22 mouse cellular contexts compared by ENCODE assay signal in the genomic region with DNA sequence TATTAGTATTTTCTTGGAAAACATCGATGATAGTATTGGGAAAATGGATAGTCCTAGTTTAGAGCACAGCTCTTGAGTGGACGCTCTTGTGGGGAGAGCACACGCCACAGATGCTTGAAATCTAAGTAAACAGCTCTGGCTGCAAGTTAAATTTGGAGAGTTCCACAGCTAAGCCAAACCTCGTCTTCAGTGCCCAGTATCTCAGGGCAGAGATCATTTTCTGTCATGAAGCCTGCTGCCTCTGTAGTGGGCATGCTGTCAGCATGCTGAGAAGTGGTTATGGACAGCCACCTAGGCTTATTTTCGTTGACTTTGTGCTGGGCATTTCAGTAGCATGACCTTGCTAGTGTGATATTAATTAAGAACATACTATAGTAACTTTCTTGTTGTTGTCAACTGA. TPM values are rescaled to one million over a fixed set of nuclear protein-coding genes. Genes with fewer than 3 reads are reported as not detected.
DNase-seq lines count a peak whose midpoint lies in the region; ATAC-seq and TF ChIP-seq lines count a peak whose summit lies in the region.
"Had no signal": no experiment of that assay in that cellular context is flagged by ENCODE, and none has a peak within 500 bp of the region (broad histone marks: within the 10 kb centered on the region; RNA-seq: fewer than 3 reads in every experiment).

No protein-coding gene starts in this region.

- TF ChIP-seq CTCF in liver, adult 2 months (IDR thresholded peaks at IDR 0.05; ENCODE audit: low read depth, low read length) = no peak
- no peak for TF ChIP-seq CTCF in stomach, postnatal 0 days (IDR thresholded peaks at IDR 0.05; ENCODE audit: low read depth)

- H3K79me2 ChIP-seq in liver, adult 2 months (ENCODE audit: control insufficient read depth, insufficient read depth, low read length) = peaks cover 17% of the 10 kb centered on the region

- TF ChIP-seq POLR2A in liver, adult 2 months (IDR thresholded peaks at IDR 0.05; ENCODE audit: extremely low read depth, insufficient read depth, low read length) = no peak

- H3K4me3 ChIP-seq in heart, embryonic 15.5 days = no peak overlapping the region
- H3K4me3 ChIP-seq in liver, adult 2 months (ENCODE audit: insufficient read depth, low read depth, low read length) = no peak overlapping the region
- H3K4me3 ChIP-seq in brown adipose tissue, adult 24 weeks (ENCODE audit: insufficient read depth, low read depth, low read length) = no peak overlapping the region
- H3K4me3 ChIP-seq in stomach, postnatal 0 days (ENCODE audit: low read depth, low read length) = no peak overlapping the region
- H3K4me3 ChIP-seq: forebrain, embryonic 15.5 days; stomach, embryonic 15.5 days had no signal

- no peak for ATAC-seq in heart, embryonic 15.5 days (replicated peaks; ENCODE audit: insufficient number of reproducible peaks, insufficient read depth, low FRiP score, low read depth)
- no peak for ATAC-seq in stomach, postnatal 0 days (ENCODE audit: low FRiP score, low TSS enrichment)
- ATAC-seq: forebrain, embryonic 15.5 days had no signal

- no peaks in the 10 kb centered on the region for H3K27me3 ChIP-seq in heart, embryonic 15.5 days
- H3K27me3 ChIP-seq in liver, adult 2 months (ENCODE audit: control insufficient read depth, insufficient read depth, low read length) = no peaks in the 10 kb centered on the region
- no peaks in the 10 kb centered on the region for H3K27me3 ChIP-seq in stomach, postnatal 0 days (ENCODE audit: control insufficient read depth, insufficient read depth, low read length)
- H3K27me3 ChIP-seq: forebrain, embryonic 15.5 days; stomach, embryonic 15.5 days had no signal

- no peak for TF ChIP-seq EP300 in stomach, postnatal 0 days (optimal IDR thresholded peaks at IDR 0.05)

- H3K9ac ChIP-seq in heart, embryonic 15.5 days = no peak overlapping the region
- peak overlapping the region; percentile 22 for H3K9ac ChIP-seq in liver, adult 2 months (ENCODE audit: low read depth, low read length)
- no peak overlapping the region for H3K9ac ChIP-seq in stomach, postnatal 0 days (ENCODE audit: low read length)
- H3K9ac ChIP-seq: forebrain, embryonic 15.5 days; lung, embryonic 14.5 days; stomach, embryonic 15.5 days had no signal

- no peak overlapping the region for H3K4me2 ChIP-seq in heart, embryonic 15.5 days
- H3K4me2 ChIP-seq in stomach, postnatal 0 days (replicated peaks; ENCODE audit: low read depth) = no peak overlapping the region
- H3K4me2 ChIP-seq: forebrain, embryonic 15.5 days; lung, embryonic 14.5 days; stomach, embryonic 15.5 days had no signal

- no peaks in the 10 kb centered on the region for H3K9me3 ChIP-seq in heart, embryonic 15.5 days (replicated peaks)
- no peaks in the 10 kb centered on the region for H3K9me3 ChIP-seq in stomach, postnatal 0 days (ENCODE audit: control insufficient read depth, low read length)
- H3K9me3 ChIP-seq: forebrain, embryonic 15.5 days; stomach, embryonic 15.5 days had no signal

- H3K4me1 ChIP-seq in heart, embryonic 15.5 days (replicated peaks) = peaks cover 13% of the 10 kb centered on the region
- peaks cover 23% of the 10 kb centered on the region for H3K4me1 ChIP-seq in liver, adult 2 months (ENCODE audit: control insufficient read depth, insufficient read depth, low read length)
- H3K4me1 ChIP-seq in brown adipose tissue, adult 24 weeks (ENCODE audit: control insufficient read depth, insufficient read depth, insufficient read length, low read length) = 0 out of 2 replicates have a peak, but pooled peaks cover 5% of the 10 kb centered on the region
- 0 out of 2 replicates have a peak, but pooled peaks cover 3% of the 10 kb centered on the region for H3K4me1 ChIP-seq in stomach, postnatal 0 days (replicated peaks; ENCODE audit: control insufficient read depth, insufficient read depth)
- H3K4me1 ChIP-seq: forebrain, embryonic 15.5 days; stomach, embryonic 15.5 days had no signal

- H3K36me3 ChIP-seq in heart, embryonic 15.5 days = peaks cover 39% of the 10 kb centered on the region
- H3K36me3 ChIP-seq in liver, adult 2 months (ENCODE audit: control insufficient read depth, insufficient read depth, low read length) = peaks cover 21% of the 10 kb centered on the region
- peaks cover 3% of the 10 kb centered on the region; the same call in 1 of the 2 replicates for H3K36me3 ChIP-seq in stomach, postnatal 0 days (ENCODE audit: control insufficient read depth, insufficient read depth, low read length)

- no peak for DNase-seq in heart, adult 18-20 months
- DNase-seq in liver, adult 2 months (ENCODE audit: extremely low read depth, low read depth, low spot score) = peak; percentile 90
- DNase-seq in liver = no peak
- DNase-seq in adipocyte (ENCODE audit: low spot score) = peak; percentile 42
- DNase-seq in stomach, postnatal 0 days (ENCODE audit: low spot score) = no peak
- no peak for DNase-seq in Muller cell, postnatal 12 days (ENCODE audit: inconsistent ontology term)
- DNase-seq: embryo, embryonic 11 days; retina, postnatal 1 day; thymus, postnatal 36 days had no signal

- 65% methylated on average over 5 of the region's 5 CpGs for WGBS in heart, embryonic 15.5 days
- WGBS in liver, adult 2 months = 13% methylated on average over 5 of the region's 5 CpGs
- 64% methylated on average over 5 of the region's 5 CpGs for WGBS in stomach, postnatal 0 days

- peak overlapping the region; percentile 37 for H3K27ac ChIP-seq in heart, embryonic 15.5 days
- peak overlapping the region; percentile 83 for H3K27ac ChIP-seq in liver, adult 2 months (replicated peaks; ENCODE audit: insufficient read depth, low read depth, low read length)
- 0 out of 2 replicates have a peak overlapping the region, but pooled peaks have one; percentile 10 for H3K27ac ChIP-seq in brown adipose tissue, adult 24 weeks (replicated peaks; ENCODE audit: low read depth, low read length)
- H3K27ac ChIP-seq in stomach, postnatal 0 days (replicated peaks) = no peak overlapping the region
- H3K27ac ChIP-seq: forebrain, embryonic 15.5 days; stomach, embryonic 15.5 days had no signal

RNA-seq across cellular contexts. Expression of a gene that starts 15.5 kb away (rescaled TPM):
- polyA plus RNA-seq in heart, embryonic 15.5 days (2015; fragmentation: Nextera tagmentation; extraction: Ambion mirVana) = 13.5 and 21.4 TPM in 2 replicates
- 1 to 10 TPM; 4.7 to 6.6 TPM for total RNA-seq in heart, adult 18-20 months (2021)
- 5.7 and 6.4 TPM in 2 replicates for total RNA-seq in liver, adult 2 months (2014; rRNA removed)
- polyA plus RNA-seq in liver, adult 2 months (2012; rRNA removed) = 6.6 TPM in 2 replicates
- 4.4 and 5.7 TPM in 2 replicates for polyA plus RNA-seq in brown adipose tissue, adult 24 weeks (2012; ENCODE audit: insufficient read depth, insufficient read length, missing spikeins)
- 13.6 and 15.2 TPM in 2 replicates for polyA plus RNA-seq in stomach, postnatal 0 days (2015; fragmentation: Nextera tagmentation; extraction: Ambion mirVana)

RNA-seq across cellular contexts. Expression of a gene that starts 36.1 kb away (rescaled TPM):
- polyA plus RNA-seq in heart, embryonic 15.5 days (2015; fragmentation: Nextera tagmentation; extraction: Ambion mirVana) = not detected in 2 replicates
- under 1 TPM; 0.15 to 0.39 TPM for total RNA-seq in heart, adult 18-20 months (2021)
- total RNA-seq in liver, adult 2 months (2014; rRNA removed) = 0.74 and 1.0 TPM in 2 replicates
- polyA plus RNA-seq in liver, adult 2 months (2012; rRNA removed) = 1.0 TPM in 2 replicates
- 2.6 and 4.5 TPM in 2 replicates for polyA plus RNA-seq in brown adipose tissue, adult 24 weeks (2012; ENCODE audit: insufficient read depth, insufficient read length, missing spikeins)
- polyA plus RNA-seq in stomach, postnatal 0 days (2015; fragmentation: Nextera tagmentation; extraction: Ambion mirVana) = 0.07 and 0.11 TPM in 2 replicates
- total RNA-seq: hematopoietic stem cell, adult 5-6 weeks; monocyte, adult 5-6 weeks had no signal
- polyA plus RNA-seq: intestine, embryonic 14.5 days; lung, embryonic 14.5 days; stomach, embryonic 15.5 days had no signal

RNA-seq across cellular contexts. Expression of a gene that starts 40.3 kb away (rescaled TPM):
- not detected in 2 replicates for polyA plus RNA-seq in heart, embryonic 15.5 days (2015; fragmentation: Nextera tagmentation; extraction: Ambion mirVana)
- not detected for total RNA-seq in heart, adult 18-20 months (2021)
- total RNA-seq in liver, adult 2 months (2014; rRNA removed) = 495 and 621 TPM in 2 replicates
- polyA plus RNA-seq in liver, adult 2 months (2012; rRNA removed) = 954 and 976 TPM in 2 replicates
- not detected in 2 replicates for polyA plus RNA-seq in brown adipose tissue, adult 24 weeks (2012; ENCODE audit: insufficient read depth, insufficient read length, missing spikeins)
- not detected in 2 replicates for polyA plus RNA-seq in stomach, postnatal 0 days (2015; fragmentation: Nextera tagmentation; extraction: Ambion mirVana)
- total RNA-seq: gastrocnemius, postnatal 36 days; hematopoietic stem cell, adult 5-6 weeks; layer of hippocampus, postnatal 25 days; left cerebral cortex, postnatal 4 days; megakaryocyte-erythroid progenitor cell, adult 5-6 weeks; monocyte, adult 5-6 weeks had no signal
- polyA plus RNA-seq: forebrain, embryonic 15.5 days; intestine, embryonic 14.5 days; lung, embryonic 14.5 days; neural tube, embryonic 14.5 days; stomach, embryonic 15.5 days had no signal

RNA-seq across cellular contexts. Expression of a gene that starts 41.9 kb away (rescaled TPM):
- 48.5 and 65.2 TPM in 2 replicates for polyA plus RNA-seq in heart, embryonic 15.5 days (2015; fragmentation: Nextera tagmentation; extraction: Ambion mirVana)
- total RNA-seq in heart, adult 18-20 months (2021) = 10 to 100 TPM; 21.3 to 29.0 TPM
- 32.5 and 55.3 TPM in 2 replicates for total RNA-seq in liver, adult 2 months (2014; rRNA removed)
- polyA plus RNA-seq in liver, adult 2 months (2012; rRNA removed) = 45.8 and 48.1 TPM in 2 replicates
- 22.3 and 26.6 TPM in 2 replicates for polyA plus RNA-seq in brown adipose tissue, adult 24 weeks (2012; ENCODE audit: insufficient read depth, insufficient read length, missing spikeins)
- polyA plus RNA-seq in stomach, postnatal 0 days (2015; fragmentation: Nextera tagmentation; extraction: Ambion mirVana) = 29.4 and 38.0 TPM in 2 replicates

Comparison
In these comparisons a context has a peak if more than half of its experiments do, and no peak if none do; other contexts are left out.
1. DNase-seq: peak in liver, adult 2 months (single experiment) and adipocyte (single experiment); none in heart, adult 18-20 months (0 of 2), liver (single experiment), stomach, postnatal 0 days (single experiment) and Muller cell, postnatal 12 days (single experiment).
2. RNA of a gene that starts 40.3 kb away (polyA plus RNA-seq): 954 to 976 TPM in liver, adult 2 months; not detected in brown adipose tissue, adult 24 weeks, not detected in stomach, postnatal 0 days and not detected in heart, embryonic 15.5 days; every median in the first group is over 100 times any median in the second.